Mouse (Mus musculus) stomach, embryonic 15.5 days (tissue): Measurements from ENCODE around the gene Hdac11. TPM values are rescaled to one million over a fixed set of nuclear protein-coding genes. Genes with fewer than 3 reads are reported as not detected.
A peak's percentile ranks its signal among the peaks of the same experiment; 100 is the strongest.

Experiments
- ATAC-seq: fragments of 200-750 bp; cut with Nextera tagmentation; 2 replicates; pipeline ENCODE4 v1.8.0; 2017; ENCODE audit warnings: low read depth, moderate number of reproducible peaks, moderate TSS enrichment; ENCODE audit not compliant: insufficient read depth, low FRiP score
- H3K27ac ChIP-seq: fragments of 300-500 bp; sonication (generic); 2 replicates; pipeline ENCODE4 v1.5.1; 2015; ENCODE audit warnings: mild to moderate bottlenecking, inconsistent platforms
- H3K27me3 ChIP-seq: fragments of 300-500 bp; sonication (generic); replicated peaks from 2 replicates; pipeline ENCODE4 v1.6.1; 2015; ENCODE audit warnings: inconsistent platforms
- H3K36me3 ChIP-seq: fragments of 300-500 bp; sonication (generic); 2 replicates; pipeline ENCODE4 v1.6.1; 2015; ENCODE audit warnings: inconsistent platforms
- H3K4me1 ChIP-seq: fragments of 300-500 bp; sonication (generic); 2 replicates; pipeline ENCODE4 v1.6.1; 2015; ENCODE audit warnings: inconsistent platforms
- H3K4me2 ChIP-seq: fragments of 300-500 bp; sonication (generic); 2 replicates; pipeline ENCODE4 v1.6.1; 2015; ENCODE audit warnings: mild to moderate bottlenecking, inconsistent platforms
- H3K4me3 ChIP-seq: fragments of 300-500 bp; sonication (generic); replicated peaks from 2 replicates; pipeline ENCODE4 v1.5.1; 2015; ENCODE audit warnings: inconsistent platforms
- H3K9ac ChIP-seq: fragments of 300-500 bp; sonication (generic); 2 replicates; pipeline ENCODE4 v1.6.1; 2015; ENCODE audit warnings: inconsistent platforms
- H3K9me3 ChIP-seq: fragments of 300-500 bp; sonication (generic); 2 replicates; pipeline ENCODE4 v1.6.1; 2016; ENCODE audit warnings: inconsistent platforms
- WGBS: fragments of 180-500 bp; shearing (Covaris S2); methylation state at CpG from one replicate; pipeline ENCODE4 v1.1.7; 2015; 5-methylcytosine and 5-hydroxymethylcytosine counted together
- polyA plus RNA-seq: library from polyadenylated mRNA; unstranded; fragments of >200 nt; fragmentation: Nextera tagmentation; extraction: Ambion mirVana; gene quantifications from 2 replicates; pipeline ENCODE4 v1.2.1, GENCODE M21; 2015

The Hdac11 gene
- polyA plus RNA-seq, 1 experiment from 2014 or later: 9.9 TPM

GRCm38 (mm10) chr6:91173221-91173880 is 16.9 kb downstream of the Hdac11 start:
- Histone ChIP-seq H3K27ac (no peak overlapping the region), H3K4me2 (no peak overlapping the region), H3K4me1 (no peaks in the 10 kb centered on the region), H3K9ac (no peak overlapping the region), H3K27me3 (no peaks in the 10 kb centered on the region), H3K9me3 (no peaks in the 10 kb centered on the region), H3K4me3 (no peak overlapping the region), H3K36me3 (no peaks in the 10 kb centered on the region; the same call in 1 of the 2 replicates)
- peak; percentile 47 for ATAC-seq
- WGBS: 40% methylated on average over 7 of the region's 7 CpGs

- no peak for ATAC-seq
- Histone ChIP-seq H3K27ac (no peak overlapping the region), H3K4me3 (no peak overlapping the region), H3K9ac (no peak overlapping the region), H3K9me3 (no peaks in the 10 kb centered on the region), H3K27me3 (no peaks in the 10 kb centered on the region), H3K4me2 (no peak overlapping the region), H3K4me1 (no peaks in the 10 kb centered on the region), H3K36me3 (no peaks in the 10 kb centered on the region)
- WGBS: 60% methylated on average over 3 of the region's 3 CpGs
These were observed 17.7 kb downstream of the Hdac11 start for GRCm38 (mm10) chr6:91174211-91174610.

GRCm38 (mm10) chr6:91180767-91181171 is 24.3 kb downstream of the Hdac11 start:
- H3K9me3 ChIP-seq: no peaks in the 10 kb centered on the region
- H3K9ac ChIP-seq: no peak overlapping the region
- H3K36me3 ChIP-seq: no peaks in the 10 kb centered on the region
- no peak overlapping the region for H3K4me2 ChIP-seq
- no peak for ATAC-seq
- no peak overlapping the region for H3K27ac ChIP-seq
- H3K4me1 ChIP-seq: no peaks in the 10 kb centered on the region
- no peak overlapping the region for H3K4me3 ChIP-seq
- 61% methylated on average over 9 of the region's 9 CpGs for WGBS
- H3K27me3 ChIP-seq: no peaks in the 10 kb centered on the region

- H3K4me1 ChIP-seq: no peaks in the 10 kb centered on the region
- no peak overlapping the region for H3K4me2 ChIP-seq
- no peak overlapping the region for H3K4me3 ChIP-seq
- WGBS: 69% methylated on average over 2 of the region's 2 CpGs
- H3K27me3 ChIP-seq: no peaks in the 10 kb centered on the region
- ATAC-seq: no peak
- H3K27ac ChIP-seq: no peak overlapping the region
- no peaks in the 10 kb centered on the region for H3K9me3 ChIP-seq
- H3K36me3 ChIP-seq: no peaks in the 10 kb centered on the region
- no peak overlapping the region for H3K9ac ChIP-seq
These were observed 24.9 kb downstream of the Hdac11 start for GRCm38 (mm10) chr6:91181320-91181719.

GRCm38 (mm10) chr6:91182075-91182490 is 25.6 kb downstream of the Hdac11 start:
- 78% methylated on average over 4 of the region's 4 CpGs for WGBS
- H3K36me3 ChIP-seq: no peaks in the 10 kb centered on the region

GRCm38 (mm10) chr6:91183041-91183440 is 26.6 kb downstream of the Hdac11 start:
- WGBS: 17% methylated on average over 1 of the region's 1 CpGs
- no peak for ATAC-seq
- Histone ChIP-seq H3K4me1 (no peaks in the 10 kb centered on the region), H3K4me3 (no peak overlapping the region), H3K4me2 (no peak overlapping the region), H3K36me3 (no peaks in the 10 kb centered on the region), H3K9me3 (no peaks in the 10 kb centered on the region), H3K27ac (no peak overlapping the region), H3K27me3 (no peaks in the 10 kb centered on the region), H3K9ac (no peak overlapping the region)

More at GRCm38 (mm10) chr6:91182075-91182490, 25.6 kb downstream of the Hdac11 start:
- no peak overlapping the region for H3K9ac ChIP-seq
- no peak overlapping the region for H3K27ac ChIP-seq
- H3K4me1 ChIP-seq: no peaks in the 10 kb centered on the region
- no peaks in the 10 kb centered on the region for H3K9me3 ChIP-seq
- ATAC-seq: no peak
- H3K4me2 ChIP-seq: no peak overlapping the region
- no peak overlapping the region for H3K4me3 ChIP-seq
- H3K27me3 ChIP-seq: no peaks in the 10 kb centered on the region

DNA sequence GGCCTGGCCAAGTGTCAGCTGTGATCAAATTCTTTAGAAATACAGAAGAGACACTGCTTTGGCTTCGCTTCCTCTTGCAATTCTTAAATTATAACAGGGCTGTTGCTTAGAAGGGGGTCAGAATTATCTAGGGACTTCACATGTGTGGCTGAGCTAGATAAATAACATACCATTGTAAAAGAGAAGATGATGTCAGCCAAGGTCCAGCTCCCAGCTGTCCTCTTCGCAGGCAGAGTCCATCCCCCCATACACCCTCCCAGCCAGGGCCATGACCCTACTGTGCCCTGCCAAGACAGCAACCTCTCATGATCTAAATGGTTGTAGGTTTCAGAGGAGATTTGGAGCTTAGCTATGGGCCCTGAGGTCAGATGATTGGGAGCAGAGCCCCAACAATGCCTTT is 27.5 kb downstream of the Hdac11 start:
- no peak overlapping the region for H3K4me2 ChIP-seq
- no peaks in the 10 kb centered on the region for H3K36me3 ChIP-seq
- no peak for ATAC-seq
- H3K4me1 ChIP-seq: no peaks in the 10 kb centered on the region
- H3K4me3 ChIP-seq: no peak overlapping the region
- WGBS: 53% methylated on average over 2 of the region's 2 CpGs
- no peaks in the 10 kb centered on the region for H3K27me3 ChIP-seq
- H3K9me3 ChIP-seq: no peaks in the 10 kb centered on the region
- H3K27ac ChIP-seq: no peak overlapping the region
- H3K9ac ChIP-seq: no peak overlapping the region

GRCm38 (mm10) chr6:91184776-91185175 is 28.3 kb downstream of the Hdac11 start:
- no peak for ATAC-seq
- no peaks in the 10 kb centered on the region for H3K36me3 ChIP-seq
- no peak overlapping the region for H3K27ac ChIP-seq
- H3K4me2 ChIP-seq: no peak overlapping the region
- H3K4me3 ChIP-seq: no peak overlapping the region
- WGBS: 65% methylated on average over 3 of the region's 3 CpGs
- H3K9me3 ChIP-seq: no peaks in the 10 kb centered on the region
- H3K4me1 ChIP-seq: no peaks in the 10 kb centered on the region
- no peak overlapping the region for H3K9ac ChIP-seq
- no peaks in the 10 kb centered on the region for H3K27me3 ChIP-seq

DNA sequence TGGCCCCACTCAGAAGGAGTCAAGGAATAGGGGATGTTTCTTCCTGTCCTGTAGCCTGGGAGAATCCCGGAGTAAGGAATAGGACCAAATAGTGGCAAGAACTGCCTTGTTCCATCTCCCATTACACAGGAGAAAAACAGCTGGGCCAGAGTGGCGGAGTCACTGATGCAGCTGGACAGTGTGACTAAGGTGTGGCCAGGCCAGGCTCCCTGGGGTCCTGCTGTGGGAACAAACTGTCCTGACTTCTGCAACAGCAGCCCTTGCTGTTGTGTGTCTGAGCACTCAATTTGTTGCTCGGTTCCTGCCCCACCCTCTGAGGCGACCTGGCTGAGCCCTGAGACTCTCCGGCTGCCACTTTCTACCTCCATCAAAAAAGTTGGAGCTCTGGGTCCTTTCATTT is 29.0 kb downstream of the Hdac11 start:
- Histone ChIP-seq H3K4me2 (no peak overlapping the region), H3K4me3 (no peak overlapping the region), H3K4me1 (no peaks in the 10 kb centered on the region), H3K27ac (no peak overlapping the region), H3K9me3 (no peaks in the 10 kb centered on the region), H3K27me3 (no peaks in the 10 kb centered on the region), H3K9ac (no peak overlapping the region), H3K36me3 (no peaks in the 10 kb centered on the region)
- 80% methylated on average over 5 of the region's 5 CpGs for WGBS
- no peak for ATAC-seq

DNA sequence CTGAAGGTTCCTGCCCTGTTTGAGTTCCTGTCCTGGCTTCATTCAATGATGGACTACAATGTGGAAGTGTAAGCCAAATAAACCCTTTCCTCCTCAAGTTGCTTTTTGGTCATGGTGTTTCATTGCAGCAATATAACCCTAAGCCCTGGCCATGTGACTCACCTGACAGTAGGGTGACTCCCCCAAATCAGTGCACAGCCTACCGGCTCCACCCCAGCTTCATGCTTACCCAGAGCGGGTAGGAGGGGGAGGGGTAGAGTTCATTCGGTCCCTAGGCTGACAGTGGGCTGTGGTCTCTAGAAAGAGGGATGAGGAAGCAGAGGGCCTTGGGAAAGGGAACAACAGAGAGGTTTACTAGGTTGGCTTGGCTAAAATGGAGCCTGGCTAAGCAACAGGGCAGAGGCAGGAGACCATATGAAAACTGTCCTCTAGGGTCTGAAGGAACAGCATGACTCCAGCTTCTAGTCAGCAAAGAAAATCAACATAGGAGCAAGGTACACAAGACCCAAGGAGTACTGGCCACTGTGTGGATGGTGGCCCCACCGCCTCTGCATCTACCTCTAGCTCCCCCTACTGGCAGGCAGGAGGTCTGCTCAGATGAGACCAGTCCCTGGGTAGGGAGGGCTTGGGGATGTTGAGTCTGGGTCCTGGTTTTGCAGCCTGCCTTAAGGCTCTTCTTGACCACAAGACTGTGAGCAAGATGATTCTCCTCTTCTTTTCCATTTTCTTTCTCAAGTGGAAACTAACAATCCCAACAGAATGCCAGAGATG is 29.9 kb downstream of the Hdac11 start:
- H3K9ac ChIP-seq: no peak overlapping the region
- ATAC-seq: no peak
- no peak overlapping the region for H3K27ac ChIP-seq
- no peaks in the 10 kb centered on the region for H3K4me1 ChIP-seq
- H3K36me3 ChIP-seq: no peaks in the 10 kb centered on the region
- H3K27me3 ChIP-seq: no peaks in the 10 kb centered on the region
- H3K9me3 ChIP-seq: no peaks in the 10 kb centered on the region
- 52% methylated on average over 4 of the region's 4 CpGs for WGBS
- no peak overlapping the region for H3K4me2 ChIP-seq
- H3K4me3 ChIP-seq: no peak overlapping the region

DNA sequence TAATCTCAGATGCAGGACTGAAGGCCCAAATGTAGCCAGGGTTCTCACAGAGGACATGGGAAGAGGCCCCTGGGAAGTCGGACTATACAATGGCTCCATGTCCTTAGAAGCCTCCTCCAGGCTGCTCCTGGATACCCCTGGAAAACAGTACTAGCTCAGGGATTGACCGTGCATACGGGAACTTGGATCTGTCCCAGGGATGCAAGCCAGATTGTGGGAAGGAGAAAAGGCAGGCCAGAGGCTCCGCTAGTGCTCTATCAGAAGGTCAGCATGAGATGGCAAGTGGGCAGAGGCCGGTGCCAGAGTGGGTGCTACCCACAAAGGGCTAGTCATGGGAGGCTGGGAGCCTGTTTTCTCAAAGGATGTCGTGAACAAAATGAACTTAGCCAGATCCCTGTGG is 30.5 kb downstream of the Hdac11 start:
- WGBS: 69% methylated on average over 6 of the region's 6 CpGs
- H3K4me1 ChIP-seq: no peaks in the 10 kb centered on the region
- no peak overlapping the region for H3K9ac ChIP-seq
- H3K27me3 ChIP-seq: no peaks in the 10 kb centered on the region
- H3K4me3 ChIP-seq: no peak overlapping the region
- no peak for ATAC-seq
- H3K9me3 ChIP-seq: no peaks in the 10 kb centered on the region
- H3K27ac ChIP-seq: no peak overlapping the region
- H3K36me3 ChIP-seq: no peaks in the 10 kb centered on the region
- no peak overlapping the region for H3K4me2 ChIP-seq

- H3K4me3 ChIP-seq: no peak overlapping the region
- no peak overlapping the region for H3K27ac ChIP-seq
- H3K4me1 ChIP-seq: no peaks in the 10 kb centered on the region; the same call in 1 of the 2 replicates
- no peaks in the 10 kb centered on the region for H3K36me3 ChIP-seq
- ATAC-seq: no peak
- no peak overlapping the region for H3K9ac ChIP-seq
- WGBS: 57% methylated on average over 3 of the region's 3 CpGs
- no peak overlapping the region for H3K4me2 ChIP-seq
- H3K9me3 ChIP-seq: no peaks in the 10 kb centered on the region
- no peaks in the 10 kb centered on the region for H3K27me3 ChIP-seq
These were observed 31.4 kb downstream of the Hdac11 start for GRCm38 (mm10) chr6:91187871-91188270.
